Mouse (Mus musculus) bone marrow, adult 2 months (tissue): Measurements from ENCODE around the gene Rybp.

Experiments used
- CTCF ChIP-seq: fragments of 200-500 bp; IDR thresholded peaks from 2 replicates; pipeline ENCODE4 v1.5.1; 2011; ENCODE audit warnings: low read length, control low read depth; ENCODE audit not compliant: control insufficient read depth, insufficient read depth
- POLR2A ChIP-seq: fragments of 200-500 bp; IDR thresholded peaks from 2 replicates; pipeline ENCODE4 v1.6.1; 2011; ENCODE audit warnings: low read depth, mild to moderate bottlenecking, control low read depth, low read length, borderline replicate concordance; ENCODE audit not compliant: control insufficient read depth

GRCm38 (mm10) chr6:100202091-100202490 lies 85.2 kb downstream of the Rybp start:
- TF ChIP-seq CTCF: no peak
- TF ChIP-seq POLR2A: no peak
